Mouse (Mus musculus) thymus, postnatal 0 days (tissue): ENCODE results near the gene Fam84b. TPM values are rescaled to one million over a fixed set of nuclear protein-coding genes. Genes with fewer than 3 reads are reported as not detected.
A peak's percentile ranks its signal among the peaks of the same experiment; 100 is the strongest.

Experiments used
- DNase-seq: peaks from one replicate; pipeline ENCODE4 v3.0.0-alpha.2; 2015; ENCODE audit warnings: low spot score
- polyA plus RNA-seq: library from polyadenylated mRNA; unstranded; fragments of >200 nt; fragmentation: Nextera tagmentation; extraction: Ambion mirVana; gene quantifications from 2 replicates; pipeline ENCODE4 v1.2.1, GENCODE M21; 2015

The Fam84b gene
- polyA plus RNA-seq, 1 experiment from 2014 or later: 3.8 TPM

- DNase-seq: no peak
Observed at GRCm38 (mm10) chr15:60833476-60834218, 19.9 kb downstream of the Fam84b start.

GRCm38 (mm10) chr15:60832586-60832985 lies 21.0 kb downstream of the Fam84b start:
- no peak for DNase-seq

- no peak for DNase-seq
Observed at GRCm38 (mm10) chr15:60826226-60826625, 27.4 kb downstream of the Fam84b start.

- peak; percentile 86 for DNase-seq
Observed at GRCm38 (mm10) chr15:60824751-60825227, 28.8 kb downstream of the Fam84b start.

GRCm38 (mm10) chr15:60823870-60824709 lies 29.5 kb downstream of the Fam84b start:
- peak; percentile 26 for DNase-seq

- no peak for DNase-seq
Observed at GRCm38 (mm10) chr15:60823620-60823869, 30.0 kb downstream of the Fam84b start.

GRCm38 (mm10) chr15:60822803-60823619 lies 30.6 kb downstream of the Fam84b start:
- DNase-seq: peak; percentile 60

GRCm38 (mm10) chr15:60822101-60822802 lies 31.3 kb downstream of the Fam84b start:
- no peak for DNase-seq

GRCm38 (mm10) chr15:60818500-60818899 lies 35.1 kb downstream of the Fam84b start:
- DNase-seq: no peak

GRCm38 (mm10) chr15:60816478-60816877 lies 37.1 kb downstream of the Fam84b start:
- DNase-seq: no peak

GRCm38 (mm10) chr15:60814542-60814941 lies 39.0 kb downstream of the Fam84b start:
- no peak for DNase-seq

GRCm38 (mm10) chr15:60793041-60793673 lies 60.4 kb downstream of the Fam84b start:
- no peak for DNase-seq

- DNase-seq: no peak
Observed at GRCm38 (mm10) chr15:60789084-60789483, 64.5 kb downstream of the Fam84b start.

GRCm38 (mm10) chr15:60783761-60784160 lies 69.8 kb downstream of the Fam84b start:
- no peak for DNase-seq

- DNase-seq: no peak
Observed at GRCm38 (mm10) chr15:60779531-60779973, 74.0 kb downstream of the Fam84b start.

GRCm38 (mm10) chr15:60779063-60779462 lies 74.5 kb downstream of the Fam84b start:
- DNase-seq: no peak
